Mouse (Mus musculus): ENCODE results near the gene Cog5.

The Cog5 gene

GRCm38 (mm10) chr12:31938391-31938997, 283.8 kb downstream of the Cog5 start:
- DNase-seq (ENCODE audit: low read depth, low spot score), result no peak

- no peak for DNase-seq (ENCODE audit: low read depth, low spot score)
Observed at GRCm38 (mm10) chr12:31939026-31939425, 284.4 kb downstream of the Cog5 start.

- DNase-seq (ENCODE audit: low read depth, low spot score), result no peak
Observed at GRCm38 (mm10) chr12:31943020-31943654, 288.5 kb downstream of the Cog5 start.

GRCm38 (mm10) chr12:31944405-31944804, 289.7 kb downstream of the Cog5 start:
- no peak for DNase-seq (ENCODE audit: low read depth, low spot score)

GRCm38 (mm10) chr12:31947476-31947875, 292.8 kb downstream of the Cog5 start:
- no peak for DNase-seq (ENCODE audit: low read depth, low spot score)

GRCm38 (mm10) chr12:31948101-31949000, 293.7 kb downstream of the Cog5 start:
- DNase-seq (ENCODE audit: low read depth, low spot score), result no peak

GRCm38 (mm10) chr12:31949193-31949741, 294.6 kb downstream of the Cog5 start:
- DNase-seq (ENCODE audit: low read depth, low spot score), result peak; percentile 67

- peak; percentile 99 for DNase-seq (ENCODE audit: low read depth, low spot score)
Observed at GRCm38 (mm10) chr12:31949759-31950658, 295.3 kb downstream of the Cog5 start, which contains the start of gene Hbp1. Gene Hbp1 (minus strand): TSS chr12:31950535.

- no peak for DNase-seq (ENCODE audit: low read depth, low spot score)
Observed at GRCm38 (mm10) chr12:31950659-31951031, 296.0 kb downstream of the Cog5 start.

- no peak for DNase-seq (ENCODE audit: low read depth, low spot score)
Observed at GRCm38 (mm10) chr12:31955843-31956242, 301.2 kb downstream of the Cog5 start.

GRCm38 (mm10) chr12:31964074-31964473, 309.4 kb downstream of the Cog5 start:
- DNase-seq (ENCODE audit: low read depth, low spot score), result no peak

GRCm38 (mm10) chr12:31965517-31966212, 311.0 kb downstream of the Cog5 start:
- DNase-seq (ENCODE audit: low read depth, low spot score), result no peak

GRCm38 (mm10) chr12:31966405-31966804, 311.7 kb downstream of the Cog5 start:
- DNase-seq (ENCODE audit: low read depth, low spot score), result no peak

- DNase-seq (ENCODE audit: low read depth, low spot score), result peak; percentile 72
Observed at GRCm38 (mm10) chr12:31967536-31967935, 312.9 kb downstream of the Cog5 start.

GRCm38 (mm10) chr12:31969111-31969510, 314.4 kb downstream of the Cog5 start:
- no peak for DNase-seq (ENCODE audit: low read depth, low spot score)

GRCm38 (mm10) chr12:31971547-31971946, 316.9 kb downstream of the Cog5 start:
- no peak for DNase-seq (ENCODE audit: low read depth, low spot score)

- DNase-seq (ENCODE audit: low read depth, low spot score), result no peak
Observed at GRCm38 (mm10) chr12:31973473-31974172, 319.0 kb downstream of the Cog5 start.

GRCm38 (mm10) chr12:31976544-31976943, 321.9 kb downstream of the Cog5 start:
- DNase-seq (ENCODE audit: low read depth, low spot score), result no peak

- no peak for DNase-seq (ENCODE audit: low read depth, low spot score)
Observed at GRCm38 (mm10) chr12:31977613-31978195, 323.0 kb downstream of the Cog5 start.

Measured in c-Kit-negative CD71-positive TER-119-positive erythroid progenitor cells, embryonic 14.5 days (primary cell).